Mouse (Mus musculus) MEL (cell line): ENCODE measurements around the gene Nrcam.

Source experiments
- BHLHE40 ChIP-seq: IDR thresholded peaks from 2 replicates; pipeline ENCODE4 v1.6.1; 2012; ENCODE audit warnings: low read depth, mild to moderate bottlenecking, inconsistent platforms, low read length, improper control_type of control experiment, borderline replicate concordance
- CTCF ChIP-seq, 3 experiments: IDR thresholded peaks in 2 of 3; conservative IDR thresholded peaks in 1 of 3; 2 replicates each; pipeline ENCODE4 v1.5.1; 2011 to 2012; ENCODE audit warnings: low read length in 3 of 3, low read depth in 2 of 3, mild to moderate bottlenecking in 2 of 3, improper control_type of control experiment in 1 of 3, inconsistent platforms in 1 of 3, mixed read lengths in 1 of 3, moderate library complexity in 1 of 3; ENCODE audit not compliant: control insufficient read depth in 1 of 3, insufficient read depth in 1 of 3, poor library complexity in 1 of 3, severe bottlenecking in 1 of 3
- EP300 ChIP-seq, 2 experiments: IDR thresholded peaks; 2 replicates each; pipeline ENCODE4 v1.6.1; 2011; ENCODE audit warnings: improper control_type of control experiment in 2 of 2, low read length in 2 of 2, low read depth in 1 of 2, mild to moderate bottlenecking in 1 of 2
- JUND ChIP-seq: IDR thresholded peaks from 2 replicates; pipeline ENCODE4 v1.6.1; 2011; ENCODE audit warnings: low read depth, mild to moderate bottlenecking, improper control_type of control experiment, low read length
- KAT2A ChIP-seq: conservative IDR thresholded peaks from 2 replicates; pipeline ENCODE4 v1.6.1; 2012; ENCODE audit warnings: low read depth, low read length, improper control_type of control experiment, inconsistent platforms
- MAZ ChIP-seq: IDR thresholded peaks from 2 replicates; pipeline ENCODE4 v1.6.1; 2012; ENCODE audit warnings: low read depth, mild to moderate bottlenecking, inconsistent platforms, low read length, improper control_type of control experiment
- MYB ChIP-seq: IDR thresholded peaks from 2 replicates; pipeline ENCODE4 v1.6.1; 2011; ENCODE audit warnings: mild to moderate bottlenecking, low read depth, low read length, improper control_type of control experiment
- NELFE ChIP-seq: IDR thresholded peaks from 2 replicates; pipeline ENCODE4 v1.6.1; 2011; ENCODE audit warnings: low read depth, low read length, improper control_type of control experiment
- POLR2A ChIP-seq, 2 experiments: IDR thresholded peaks; 2 replicates each; pipeline ENCODE4 v1.6.1; 2011 to 2012; ENCODE audit warnings: low read length in 2 of 2, mild to moderate bottlenecking in 2 of 2, control low read depth in 1 of 2, improper control_type of control experiment in 1 of 2, low read depth in 1 of 2, moderate library complexity in 1 of 2; ENCODE audit not compliant: control insufficient read depth in 1 of 2, insufficient read depth in 1 of 2, poor library complexity in 1 of 2
- POLR2AphosphoS2 ChIP-seq: IDR thresholded peaks from 2 replicates; pipeline ENCODE4 v1.6.1; 2011; ENCODE audit warnings: low read length, improper control_type of control experiment
- POLR2AphosphoS5 ChIP-seq: IDR thresholded peaks from 2 replicates; pipeline ENCODE4 v1.6.1; 2012; ENCODE audit warnings: low read depth, borderline replicate concordance, mild to moderate bottlenecking, inconsistent platforms, low read length, moderate library complexity, mixed read lengths
- TAL1 ChIP-seq: IDR thresholded peaks from 2 replicates; pipeline ENCODE4 v1.6.1; 2012; ENCODE audit warnings: mild to moderate bottlenecking, inconsistent platforms, low read length, moderate library complexity, mixed read lengths
- TCF12 ChIP-seq: IDR thresholded peaks from 2 replicates; pipeline ENCODE4 v1.6.1; 2014; ENCODE audit warnings: low read depth, mild to moderate bottlenecking, inconsistent platforms, low read length, improper control_type of control experiment, moderate library complexity
- ZMIZ1 ChIP-seq: IDR thresholded peaks from 2 replicates; pipeline ENCODE4 v1.6.1; 2012; ENCODE audit warnings: low read depth, mild to moderate bottlenecking, inconsistent platforms, low read length, improper control_type of control experiment, moderate library complexity

DNA sequence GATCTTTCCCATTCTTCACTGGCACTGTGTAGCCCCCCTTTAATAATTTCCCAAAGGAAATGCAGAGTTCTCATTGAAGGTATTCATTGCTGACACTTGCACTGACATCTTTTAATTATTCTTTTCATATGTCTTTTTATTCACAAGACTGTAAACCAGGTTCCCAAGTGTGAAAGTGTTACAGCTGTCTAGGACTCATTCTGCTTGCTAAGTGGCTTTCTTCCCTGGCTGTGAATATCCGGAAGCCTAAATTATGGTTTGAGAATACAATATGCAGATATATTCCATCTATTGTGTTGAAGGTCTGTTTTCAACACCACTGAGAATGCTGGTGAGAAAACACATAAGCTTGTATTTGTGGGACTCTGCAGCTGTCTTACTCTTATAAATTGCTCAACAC is 73.4 kb downstream of the Nrcam start:
- no peak for TF ChIP-seq CTCF (IDR thresholded peaks at IDR 0.05 in 2 of 3, conservative IDR thresholded peaks at IDR 0.05 in 1 of 3; ENCODE audit: control insufficient read depth in 1 of 3, insufficient read depth in 1 of 3, low read depth in 2 of 3, low read length in 3 of 3, poor library complexity in 1 of 3, severe bottlenecking in 1 of 3)
- TF ChIP-seq POLR2AphosphoS2, result no peak
- TF ChIP-seq JUND, result no peak
- no peak for TF ChIP-seq BHLHE40
- no peak for TF ChIP-seq MYB
- no peak for TF ChIP-seq NELFE
- TF ChIP-seq MAZ, result no peak
- TF ChIP-seq KAT2A, result no peak
- TF ChIP-seq POLR2A (IDR thresholded peaks at IDR 0.05; ENCODE audit: control insufficient read depth in 1 of 2, insufficient read depth in 1 of 2, low read depth in 1 of 2, low read length in 2 of 2, poor library complexity in 1 of 2), result no peak
- TF ChIP-seq EP300 (IDR thresholded peaks at IDR 0.05; ENCODE audit: low read depth in 1 of 2, low read length in 2 of 2), result no peak
- no peak for TF ChIP-seq POLR2AphosphoS5
- no peak for TF ChIP-seq TCF12
- no peak for TF ChIP-seq ZMIZ1
- no peak for TF ChIP-seq TAL1
